Mouse (Mus musculus) limb, embryonic 10.5 days (tissue): ENCODE results near the gene Pde4d. TPM values are rescaled to one million over a fixed set of nuclear protein-coding genes. Genes with fewer than 3 reads are reported as not detected.

ENCODE experiments used
- DNase-seq: peaks from one replicate; pipeline ENCODE4 v3.0.0-alpha.2; 2017; ENCODE audit warnings: low spot score
- H3K27ac ChIP-seq: fragments of 300-500 bp; sonication (generic); 2 replicates; pipeline ENCODE4 v1.5.1; 2016; ENCODE audit warnings: mild to moderate bottlenecking
- H3K27me3 ChIP-seq: fragments of 300-500 bp; sonication (generic); 2 replicates; pipeline ENCODE4 v1.6.1; 2016; ENCODE audit warnings: low read depth, mild to moderate bottlenecking; ENCODE audit not compliant: poor library complexity, severe bottlenecking
- H3K36me3 ChIP-seq: fragments of 300-500 bp; sonication (generic); 2 replicates; pipeline ENCODE4 v1.6.1; 2016; ENCODE audit warnings: mild to moderate bottlenecking, moderate library complexity
- H3K4me1 ChIP-seq: fragments of 300-500 bp; sonication (generic); 2 replicates; pipeline ENCODE4 v1.6.1; 2016
- H3K4me3 ChIP-seq: fragments of 300-500 bp; sonication (generic); 2 replicates; pipeline ENCODE4 v1.5.1; 2016; ENCODE audit warnings: mild to moderate bottlenecking, moderate library complexity
- H3K9me3 ChIP-seq: fragments of 300-500 bp; sonication (generic); replicated peaks from 2 replicates; pipeline ENCODE4 v1.6.1; 2016; ENCODE audit warnings: mild to moderate bottlenecking
- WGBS: fragments of 180-500 bp; shearing (Covaris S2); methylation state at CpG from one replicate; pipeline ENCODE4 v1.1.7; 2016; 5-methylcytosine and 5-hydroxymethylcytosine counted together
- polyA plus RNA-seq: library from polyadenylated mRNA; unstranded; fragments of >200 nt; fragmentation: Nextera tagmentation; extraction: Ambion mirVana; gene quantifications from 2 replicates; pipeline ENCODE4 v1.2.1, GENCODE M21; 2016

Pde4d gene
- polyA plus RNA-seq, 1 experiment from 2014 or later = 24.3 TPM

DNA sequence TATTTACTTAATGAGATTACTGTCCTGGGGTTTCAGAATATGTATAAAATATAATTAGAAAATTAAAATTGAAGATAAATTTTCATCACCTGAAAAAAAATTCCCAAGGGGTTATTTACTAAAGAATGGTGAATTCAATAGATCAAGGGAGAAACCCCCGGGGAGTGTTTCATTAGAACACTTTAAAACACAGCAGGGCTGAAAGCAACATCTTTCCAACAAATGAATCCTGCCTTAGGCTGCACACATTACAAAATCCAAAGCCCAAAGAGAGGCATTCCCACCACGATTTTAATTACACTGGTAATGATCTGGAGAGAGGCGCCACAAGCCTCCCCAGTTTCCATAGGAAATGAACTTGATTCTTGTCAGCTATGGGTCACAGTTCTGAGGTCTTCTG, 1205.6 kb downstream of the Pde4d start:
- H3K36me3 ChIP-seq = no peaks in the 10 kb centered on the region
- H3K9me3 ChIP-seq = no peaks in the 10 kb centered on the region
- DNase-seq = no peak
- H3K27ac ChIP-seq = no peak overlapping the region
- WGBS = 63% methylated on average over 3 of the region's 3 CpGs
- H3K27me3 ChIP-seq = no peaks in the 10 kb centered on the region
- H3K4me3 ChIP-seq = no peak overlapping the region
- peaks cover 31% of the 10 kb centered on the region for H3K4me1 ChIP-seq

DNA sequence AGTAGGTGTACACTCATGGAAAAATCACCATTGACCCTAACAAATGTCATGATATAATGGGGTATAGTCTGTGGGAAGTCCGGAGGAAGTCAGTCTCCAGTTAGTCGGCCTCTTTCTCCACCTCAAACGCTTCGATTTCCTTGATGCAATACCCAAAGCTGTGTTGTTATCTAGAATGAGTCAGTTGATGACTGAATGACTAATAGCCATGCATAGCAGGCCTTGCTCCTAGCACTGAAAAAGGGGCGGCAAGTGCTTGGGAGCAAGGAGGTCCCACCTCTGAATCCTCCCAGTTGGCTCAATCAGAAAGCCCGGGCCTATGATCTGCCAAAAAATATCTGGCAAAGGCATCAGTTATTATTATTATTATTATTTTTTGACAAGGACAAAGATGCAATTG, 1209.4 kb downstream of the Pde4d start:
- Histone ChIP-seq H3K9me3 (no peaks in the 10 kb centered on the region), H3K4me1 (peaks cover 26% of the 10 kb centered on the region), H3K27ac (no peak overlapping the region), H3K36me3 (no peaks in the 10 kb centered on the region), H3K4me3 (no peak overlapping the region), H3K27me3 (no peaks in the 10 kb centered on the region)
- 83% methylated on average over 6 of the region's 6 CpGs for WGBS
- no peak for DNase-seq

DNA sequence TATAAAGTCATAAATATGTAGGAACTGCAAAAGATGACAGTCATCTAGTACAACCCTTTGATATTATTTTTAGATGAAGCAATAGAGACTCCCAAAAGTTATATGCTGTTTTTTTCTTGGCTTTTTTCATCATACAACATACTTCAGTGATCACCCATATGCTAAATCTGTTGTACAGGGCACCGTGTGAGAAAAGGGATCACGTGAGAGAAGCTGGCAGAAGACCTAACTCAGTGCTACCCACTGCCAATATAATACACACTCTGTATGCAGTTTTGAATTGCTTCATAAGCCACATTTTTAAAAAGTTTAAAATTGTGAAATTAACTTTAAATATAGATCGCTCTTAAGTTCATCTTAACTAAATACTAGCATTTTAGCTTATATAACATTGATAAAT, 1211.6 kb downstream of the Pde4d start:
- Histone ChIP-seq H3K9me3 (no peaks in the 10 kb centered on the region), H3K4me3 (no peak overlapping the region), H3K27ac (no peak overlapping the region), H3K36me3 (no peaks in the 10 kb centered on the region), H3K4me1 (peaks cover 33% of the 10 kb centered on the region), H3K27me3 (no peaks in the 10 kb centered on the region)
- DNase-seq = no peak
- 96% methylated on average over 3 of the region's 3 CpGs for WGBS

DNA sequence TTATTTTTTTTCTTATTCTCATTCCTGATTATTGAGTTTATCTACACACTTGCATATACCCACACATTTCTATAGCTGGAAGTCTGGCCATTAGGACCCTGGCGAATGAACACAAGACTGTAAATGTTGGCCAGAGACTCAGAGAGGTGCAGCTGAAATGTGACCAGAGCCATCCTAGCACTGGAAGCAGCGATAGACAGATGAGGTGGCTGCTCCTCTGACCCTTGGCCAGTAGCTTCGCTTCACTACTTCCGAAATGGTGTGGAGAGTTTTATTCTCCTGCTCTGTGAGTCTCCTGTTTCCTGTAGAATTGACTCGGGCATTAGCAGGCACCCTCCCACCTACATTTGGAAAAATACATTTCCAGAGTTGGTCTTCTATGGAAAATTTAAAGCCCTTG, 1212.4 kb downstream of the Pde4d start:
- H3K27ac ChIP-seq = peak overlapping the region; percentile 19; the same call in 1 of the 2 replicates
- H3K4me1 ChIP-seq = peaks cover 33% of the 10 kb centered on the region
- no peaks in the 10 kb centered on the region for H3K36me3 ChIP-seq
- DNase-seq = no peak
- H3K27me3 ChIP-seq = no peaks in the 10 kb centered on the region
- no peak overlapping the region for H3K4me3 ChIP-seq
- H3K9me3 ChIP-seq = no peaks in the 10 kb centered on the region
- WGBS = 49% methylated on average over 5 of the region's 5 CpGs

DNA sequence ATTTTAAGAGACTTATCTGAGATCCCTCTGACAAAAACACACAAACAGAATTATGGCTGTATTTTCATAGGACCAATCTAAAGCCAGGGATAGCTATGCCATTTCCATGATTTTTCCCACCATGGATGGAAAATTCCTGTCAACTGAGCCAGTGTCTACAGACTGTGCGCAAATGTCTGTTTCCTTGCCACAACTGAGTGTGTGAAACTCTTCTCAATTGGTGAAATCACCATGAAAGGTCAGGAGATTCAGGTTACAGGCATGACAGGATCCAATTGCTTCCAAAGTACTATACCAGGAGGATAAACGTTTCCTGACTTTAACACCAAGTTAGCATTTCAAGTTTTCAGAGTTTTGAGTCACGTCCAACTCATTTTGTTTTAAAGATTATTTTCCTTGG, 1213.0 kb downstream of the Pde4d start:
- H3K36me3 ChIP-seq = no peaks in the 10 kb centered on the region
- H3K4me1 ChIP-seq = peaks cover 33% of the 10 kb centered on the region
- WGBS = 59% methylated on average over 3 of the region's 3 CpGs
- no peaks in the 10 kb centered on the region for H3K9me3 ChIP-seq
- H3K4me3 ChIP-seq = no peak overlapping the region
- DNase-seq = no peak
- H3K27me3 ChIP-seq = no peaks in the 10 kb centered on the region
- peak overlapping the region; percentile 20; the same call in 1 of the 2 replicates for H3K27ac ChIP-seq

DNA sequence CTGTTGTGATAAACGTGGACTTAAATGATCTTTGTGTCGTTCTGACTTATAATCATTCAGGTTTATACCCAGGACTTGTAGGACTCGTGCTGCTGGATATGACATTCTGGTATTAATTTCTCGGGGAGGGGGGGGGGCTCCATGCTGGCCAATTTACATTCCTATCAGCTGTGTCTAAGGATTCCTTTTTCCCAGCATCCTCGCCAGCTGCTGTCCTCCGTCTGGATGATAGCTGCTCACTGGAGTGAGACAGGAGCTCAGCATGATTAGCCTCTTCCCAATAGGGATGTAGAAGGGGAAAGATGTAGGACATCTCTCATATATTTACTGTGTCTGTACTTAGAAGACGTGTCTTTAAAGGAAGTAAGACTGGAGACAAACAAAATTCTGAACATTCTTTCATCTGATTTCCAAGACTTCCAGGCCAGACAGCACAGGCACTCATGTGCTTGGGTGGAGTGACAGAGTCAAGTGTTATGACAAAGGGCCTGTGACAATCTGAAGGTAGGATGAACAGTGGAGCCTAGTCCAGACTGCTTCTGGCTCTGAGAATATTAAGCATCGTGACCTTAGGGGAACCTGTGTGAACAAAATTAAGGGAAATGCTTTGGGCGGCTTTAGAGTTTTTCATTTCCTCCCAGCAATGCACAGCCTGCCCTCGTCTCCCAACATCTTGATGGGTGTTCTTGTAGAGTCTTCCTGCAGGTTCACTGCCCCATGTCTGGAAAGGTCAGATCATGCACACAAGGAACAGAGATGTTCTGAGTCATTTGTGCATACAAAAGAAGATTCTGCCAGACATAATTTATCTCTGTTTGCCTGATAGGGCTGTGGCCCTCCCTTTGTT, 1215.4 kb downstream of the Pde4d start:
- WGBS = 82% methylated on average over 10 of the region's 10 CpGs
- no peak overlapping the region for H3K4me3 ChIP-seq

DNA sequence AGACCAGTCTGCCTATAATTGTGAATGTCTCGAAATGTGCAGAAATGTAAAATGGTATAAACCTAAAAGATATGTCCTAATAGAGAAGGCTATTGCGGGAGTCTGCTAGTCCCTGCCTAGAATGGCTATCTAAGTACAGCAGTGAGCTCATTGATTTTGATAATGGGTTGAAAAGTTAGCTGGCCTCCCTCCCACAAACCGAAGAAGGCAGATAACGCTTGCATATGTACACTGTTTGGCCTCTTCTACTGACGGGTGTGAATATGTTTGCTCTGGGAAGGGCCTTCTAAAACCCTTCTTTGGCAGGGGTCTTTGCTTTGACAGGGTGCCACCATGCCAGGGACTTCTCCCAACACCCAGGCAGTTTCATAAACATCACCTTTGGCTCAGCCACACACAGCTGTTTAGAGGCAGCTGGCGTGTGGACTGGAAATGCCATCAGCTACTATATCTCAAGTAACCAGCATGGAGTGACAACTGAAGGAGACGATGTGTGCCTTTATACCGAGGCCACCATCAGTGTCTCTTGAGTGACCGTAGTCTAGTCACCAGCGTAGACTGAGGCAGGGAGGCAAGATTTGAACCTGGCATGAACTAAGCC, 1216.2 kb downstream of the Pde4d start:
- H3K4me3 ChIP-seq = no peak overlapping the region
- no peaks in the 10 kb centered on the region for H3K27me3 ChIP-seq
- H3K4me1 ChIP-seq = peaks cover 39% of the 10 kb centered on the region
- no peaks in the 10 kb centered on the region for H3K9me3 ChIP-seq
- 87% methylated on average over 10 of the region's 10 CpGs for WGBS
- no peak for DNase-seq
- H3K27ac ChIP-seq = no peak overlapping the region; the same call in 1 of the 2 replicates
- no peaks in the 10 kb centered on the region for H3K36me3 ChIP-seq

More for the DNA sequence above, 1215.4 kb downstream of the Pde4d start:
- peaks cover 32% of the 10 kb centered on the region for H3K4me1 ChIP-seq
- no peaks in the 10 kb centered on the region for H3K9me3 ChIP-seq
- H3K27me3 ChIP-seq = no peaks in the 10 kb centered on the region
- DNase-seq = no peak
- no peak overlapping the region for H3K27ac ChIP-seq
- H3K36me3 ChIP-seq = no peaks in the 10 kb centered on the region

DNA sequence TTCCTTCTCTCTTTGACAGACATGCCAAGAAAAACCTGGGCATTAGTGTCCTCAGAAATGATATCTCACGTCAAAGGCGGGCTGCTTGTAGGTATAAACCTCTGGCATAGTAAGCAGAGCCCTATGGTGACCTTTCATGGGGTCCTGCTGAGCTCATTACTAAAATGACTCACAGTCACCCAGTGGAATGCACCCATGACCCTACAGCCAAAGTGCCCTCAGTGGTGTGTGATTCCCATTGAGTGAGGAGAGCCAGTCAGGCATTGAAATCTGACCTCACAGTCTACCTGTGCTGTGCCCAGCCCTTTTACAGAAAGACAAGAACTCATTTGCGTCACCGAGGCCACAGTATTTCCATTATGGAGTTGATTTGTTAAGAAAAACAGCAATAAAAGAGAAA, 1220.2 kb downstream of the Pde4d start:
- no peak for DNase-seq
- H3K27ac ChIP-seq = peak overlapping the region; percentile 50; the same call in 1 of the 2 replicates
- WGBS = 94% methylated on average over 4 of the region's 4 CpGs

DNA sequence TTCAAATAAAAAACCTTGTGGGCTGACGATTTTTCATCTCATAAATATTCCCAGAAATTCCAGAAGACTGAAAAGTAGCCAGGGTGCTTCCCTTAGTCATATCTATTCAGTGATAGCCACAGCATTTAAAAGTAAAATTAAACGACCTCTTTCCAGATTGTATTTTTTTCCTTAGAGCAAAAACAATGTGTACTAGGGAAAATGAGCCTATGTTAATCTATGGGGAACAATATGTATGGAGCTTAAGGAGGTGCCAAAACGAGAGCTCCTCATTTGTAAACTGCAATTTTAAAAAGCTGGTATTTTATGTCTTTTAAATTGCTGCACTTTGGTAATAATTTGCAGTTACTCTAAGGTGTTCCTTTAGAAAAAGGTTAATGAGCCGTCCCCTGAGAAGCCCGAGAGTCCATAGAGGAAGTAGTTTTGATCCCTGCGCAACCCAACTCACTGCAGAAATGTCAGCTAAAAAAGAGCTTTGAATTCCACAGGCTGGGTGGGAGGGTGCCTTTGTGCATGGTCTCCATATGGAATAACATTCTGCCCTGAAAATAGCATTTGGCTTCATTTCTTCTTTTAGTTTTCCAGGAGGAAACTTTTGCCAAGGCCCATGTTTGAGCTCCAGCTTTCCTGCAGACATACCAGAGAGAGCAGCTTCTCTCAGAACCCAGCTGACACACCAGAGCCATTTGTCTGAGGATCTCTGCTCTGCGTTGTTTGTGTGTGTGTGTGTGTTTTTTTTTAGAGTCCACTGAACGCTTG, 1222.0 kb downstream of the Pde4d start:
- Histone ChIP-seq H3K27me3 (no peaks in the 10 kb centered on the region), H3K36me3 (no peaks in the 10 kb centered on the region), H3K27ac (peak overlapping the region; percentile 36; the same call in 1 of the 2 replicates), H3K9me3 (no peaks in the 10 kb centered on the region), H3K4me3 (no peak overlapping the region), H3K4me1 (peaks cover 27% of the 10 kb centered on the region)
- WGBS = 50% methylated on average over 8 of the region's 8 CpGs
- no peak for DNase-seq

More for the DNA sequence above, 1220.2 kb downstream of the Pde4d start:
- H3K27me3 ChIP-seq = no peaks in the 10 kb centered on the region
- H3K36me3 ChIP-seq = no peaks in the 10 kb centered on the region
- peaks cover 39% of the 10 kb centered on the region for H3K4me1 ChIP-seq
- no peaks in the 10 kb centered on the region for H3K9me3 ChIP-seq
- no peak overlapping the region for H3K4me3 ChIP-seq

DNA sequence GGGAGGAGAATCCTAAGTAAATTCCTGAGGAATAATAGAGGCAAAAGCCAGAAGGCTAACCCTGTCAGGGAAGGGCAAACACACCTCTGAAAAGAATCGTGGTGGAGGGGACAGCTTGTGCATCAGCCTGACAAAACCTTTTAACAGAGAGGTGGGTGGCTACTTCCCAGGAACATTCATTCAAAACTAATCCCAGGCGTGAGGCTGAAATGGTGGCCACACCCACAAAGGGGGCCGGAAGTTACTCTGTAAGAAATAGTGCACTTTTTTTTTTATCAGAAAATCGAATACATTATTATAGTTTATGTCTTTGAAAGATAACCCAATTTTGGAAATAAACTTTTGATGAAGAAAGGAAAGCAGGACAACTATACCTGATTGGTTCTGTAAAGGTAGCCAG, 1227.3 kb downstream of the Pde4d start:
- no peaks in the 10 kb centered on the region for H3K9me3 ChIP-seq
- WGBS = 70% methylated on average over 4 of the region's 4 CpGs
- no peak for DNase-seq
- H3K36me3 ChIP-seq = no peaks in the 10 kb centered on the region
- no peaks in the 10 kb centered on the region for H3K27me3 ChIP-seq
- H3K4me1 ChIP-seq = peaks cover 2% of the 10 kb centered on the region; the same call in 1 of the 2 replicates
- H3K27ac ChIP-seq = no peak overlapping the region
- H3K4me3 ChIP-seq = no peak overlapping the region

DNA sequence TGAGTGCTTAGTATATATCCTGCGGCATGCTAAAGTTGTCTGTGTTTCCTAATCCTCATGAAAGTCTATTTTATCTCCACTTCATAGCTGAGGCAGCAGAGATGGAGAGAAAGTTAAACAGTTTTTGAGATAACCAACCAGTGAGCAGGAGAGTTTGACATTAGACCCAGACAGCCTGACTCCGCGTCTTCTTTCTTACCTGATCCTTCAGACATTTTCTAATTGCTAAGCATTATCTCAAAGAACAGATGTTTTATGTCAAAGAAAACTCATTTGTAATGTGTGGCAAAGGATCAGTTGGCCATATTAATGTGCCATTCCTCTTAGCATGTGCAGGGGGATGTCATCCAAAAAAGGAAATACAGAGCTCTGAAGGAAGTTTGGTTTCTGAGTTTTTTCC, 1227.9 kb downstream of the Pde4d start:
- no peak for DNase-seq
- H3K27ac ChIP-seq = no peak overlapping the region
- no peaks in the 10 kb centered on the region for H3K27me3 ChIP-seq
- no peak overlapping the region for H3K4me3 ChIP-seq
- no peaks in the 10 kb centered on the region for H3K4me1 ChIP-seq
- no peaks in the 10 kb centered on the region for H3K9me3 ChIP-seq
- H3K36me3 ChIP-seq = no peaks in the 10 kb centered on the region
- 86% methylated on average over 3 of the region's 3 CpGs for WGBS

DNA sequence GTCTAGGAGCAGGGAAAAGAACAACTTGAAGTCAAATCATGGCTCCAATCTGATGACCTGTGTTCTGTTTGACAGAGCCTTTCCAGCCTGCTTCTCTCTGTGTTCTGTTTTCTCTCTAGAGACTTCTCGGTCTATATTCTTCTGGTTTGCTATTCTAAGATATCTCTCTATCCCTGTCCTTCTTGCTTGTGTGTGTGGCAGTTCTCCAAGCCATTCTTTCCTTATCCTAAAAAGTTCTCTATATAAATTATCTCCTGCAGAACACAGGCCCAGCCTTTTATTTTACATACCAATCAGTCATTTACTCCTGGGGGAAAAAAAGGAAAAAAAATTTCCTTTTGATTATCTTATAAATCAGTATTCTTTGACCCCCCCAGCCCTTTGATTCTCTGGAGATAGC, 1229.2 kb downstream of the Pde4d start:
- no peak for DNase-seq
- WGBS = 91% methylated on average over 1 of the region's 1 CpGs
- H3K9me3 ChIP-seq = no peaks in the 10 kb centered on the region
- no peak overlapping the region for H3K27ac ChIP-seq
- H3K27me3 ChIP-seq = no peaks in the 10 kb centered on the region
- no peaks in the 10 kb centered on the region for H3K36me3 ChIP-seq
- peaks cover 3% of the 10 kb centered on the region for H3K4me1 ChIP-seq
- H3K4me3 ChIP-seq = no peak overlapping the region

DNA sequence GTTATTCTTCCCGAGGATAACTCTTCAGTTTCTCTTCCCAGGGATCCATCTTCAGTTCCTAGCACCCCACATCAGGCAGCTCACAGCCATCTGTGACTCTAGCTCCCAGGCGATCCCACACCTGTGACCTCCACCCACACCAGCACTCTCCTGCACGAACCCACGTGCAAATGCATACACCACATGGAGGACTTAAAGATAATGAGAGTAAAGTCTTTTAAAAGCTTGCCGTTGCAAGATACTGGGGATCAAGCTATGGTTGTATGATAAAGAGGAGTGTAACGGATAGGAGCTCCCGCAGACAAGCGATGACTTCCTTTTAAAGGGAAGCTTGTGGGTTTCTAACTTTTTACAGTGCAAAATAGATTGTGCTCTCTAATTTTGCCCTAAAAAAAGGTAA, 1230.5 kb downstream of the Pde4d start:
- Histone ChIP-seq H3K36me3 (no peaks in the 10 kb centered on the region), H3K27ac (no peak overlapping the region), H3K9me3 (no peaks in the 10 kb centered on the region), H3K4me1 (peaks cover 12% of the 10 kb centered on the region), H3K27me3 (no peaks in the 10 kb centered on the region), H3K4me3 (no peak overlapping the region)
- WGBS = 88% methylated on average over 8 of the region's 8 CpGs
- no peak for DNase-seq
